10 mouse cellular contexts compared by ENCODE assay signal in the genomic region with DNA sequence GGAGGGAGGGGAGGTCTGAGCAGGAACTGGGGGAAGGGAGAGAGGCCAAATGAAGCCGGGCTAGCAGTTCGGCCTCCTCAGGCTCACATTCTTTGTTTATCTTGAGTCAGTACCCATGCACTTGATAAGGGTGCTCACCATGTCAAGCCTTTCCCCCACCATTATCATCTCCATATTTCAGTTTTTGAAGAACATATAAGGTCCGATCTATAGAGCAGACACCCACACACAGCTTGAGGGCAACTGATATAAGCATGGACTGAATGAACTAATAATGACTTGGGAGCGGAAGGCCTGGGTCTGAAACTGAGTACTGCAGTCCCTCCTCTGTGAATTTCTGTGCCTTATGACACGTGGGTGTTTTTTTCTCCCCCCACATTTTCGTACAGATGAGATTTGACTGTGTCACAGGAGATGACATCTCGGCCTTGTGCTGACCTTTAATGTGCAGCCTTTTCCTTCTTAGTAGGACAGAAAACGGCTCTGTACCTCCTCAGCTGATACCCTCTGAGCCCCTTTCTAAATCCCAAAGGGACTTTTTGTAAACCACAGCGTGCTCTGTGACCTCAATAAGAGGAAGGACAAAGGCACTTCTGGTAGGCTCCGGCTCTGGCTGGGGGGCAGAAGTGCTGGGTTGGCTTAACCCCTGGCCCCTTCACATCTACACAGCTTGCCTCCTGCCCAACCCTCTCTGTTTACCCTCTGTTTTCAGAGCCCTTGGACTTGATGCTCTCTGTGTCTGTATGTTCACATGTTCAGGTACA. TPM values are rescaled to one million over a fixed set of nuclear protein-coding genes. Genes with fewer than 3 reads are reported as not detected.
DNase-seq lines count a peak whose midpoint lies in the region; ATAC-seq and TF ChIP-seq lines count a peak whose summit lies in the region.
"Had no signal": no experiment of that assay in that cellular context is flagged by ENCODE, and none has a peak within 500 bp of the region (broad histone marks: within the 10 kb centered on the region; RNA-seq: fewer than 3 reads in every experiment).

No protein-coding gene starts in this region.

- no peak for TF ChIP-seq POLR2A in CH12.LX (IDR thresholded peaks at IDR 0.05; ENCODE audit: low read depth, low read length)

- in situ Hi-C loops in CH12.LX (cut with MboI; ENCODE audit: low pct_ligation_motif_present, low pct_unique_long_range_greater_than_20kb, low sequenced_read_pairs): no loop called here

- H3K27me3 ChIP-seq in hindbrain, embryonic 11.5 days (ENCODE audit: control insufficient read depth, insufficient read depth, low read length): no peaks in the 10 kb centered on the region
- H3K27me3 ChIP-seq in hindbrain, embryonic 13.5 days: no peaks in the 10 kb centered on the region
- peaks cover 3% of the 10 kb centered on the region for H3K27me3 ChIP-seq in CH12.LX (replicated peaks)

- TF ChIP-seq EP300 in CH12.LX (IDR thresholded peaks at IDR 0.05; ENCODE audit: low read length): peak; percentile 84

- peaks cover 2% of the 10 kb centered on the region for H3K4me1 ChIP-seq in hindbrain, embryonic 11.5 days (replicated peaks; ENCODE audit: control insufficient read depth, insufficient read depth, low read length)
- H3K4me1 ChIP-seq in hindbrain, embryonic 13.5 days (replicated peaks): peaks cover 64% of the 10 kb centered on the region
- peaks cover 17 to 45% of the 10 kb centered on the region in 2 experiments for H3K4me1 ChIP-seq in CH12.LX (ENCODE audit: control insufficient read depth in 1 of 2, insufficient read depth in 2 of 2)

- dilution Hi-C loops in CH12.LX (cut with MboI; ENCODE audit: extremely low pct_ligation_motif_present, extremely low pct_unique_long_range_greater_than_20kb, low sequenced_read_pairs): no loop called here

- TF ChIP-seq CTCF in CH12.LX (conservative IDR thresholded peaks at IDR 0.05 in 1 of 2, IDR thresholded peaks at IDR 0.05 in 1 of 2; ENCODE audit: low read depth in 2 of 2, low read length in 2 of 2): no peak

- no peak for TF ChIP-seq RAD21 in CH12.LX (IDR thresholded peaks at IDR 0.05; ENCODE audit: low read depth, low read length)

- H3K27ac ChIP-seq in hindbrain, embryonic 11.5 days (ENCODE audit: low read depth, low read length): no peak overlapping the region
- no peak overlapping the region for H3K27ac ChIP-seq in hindbrain, embryonic 13.5 days
- H3K27ac ChIP-seq in CH12.LX (ENCODE audit: insufficient read depth, low read depth): no peak overlapping the region
- H3K27ac ChIP-seq: hindbrain, postnatal 0 days had no signal

- H3K79me2 ChIP-seq in CH12.LX (replicated peaks; ENCODE audit: control insufficient read depth, extremely low read depth, insufficient read depth, poor library complexity, severe bottlenecking): no peaks in the 10 kb centered on the region

- no peak overlapping the region for H3K4me3 ChIP-seq in hindbrain, embryonic 11.5 days (ENCODE audit: low read depth, low read length)
- H3K4me3 ChIP-seq in hindbrain, embryonic 13.5 days: no peak overlapping the region
- no peak overlapping the region for H3K4me3 ChIP-seq in CH12.LX (replicated peaks in 1 of 3; ENCODE audit: low read depth in 2 of 3, low read length in 2 of 3, poor library complexity in 1 of 3)
- H3K4me3 ChIP-seq: myocyte had no signal

- no peak overlapping the region for H3K9ac ChIP-seq in hindbrain, embryonic 11.5 days (ENCODE audit: low read depth, low read length)
- H3K9ac ChIP-seq in hindbrain, embryonic 13.5 days: no peak overlapping the region; the same call in 1 of the 2 replicates
- H3K9ac ChIP-seq in CH12.LX (ENCODE audit: insufficient read depth, low read depth): no peak overlapping the region

- WGBS in hindbrain, embryonic 11.5 days: 33% methylated on average over 10 of the region's 10 CpGs
- WGBS in hindbrain, embryonic 13.5 days: 40% methylated on average over 10 of the region's 10 CpGs

- no peaks in the 10 kb centered on the region for H3K9me3 ChIP-seq in hindbrain, embryonic 11.5 days (ENCODE audit: control insufficient read depth, low read length)
- no peaks in the 10 kb centered on the region for H3K9me3 ChIP-seq in hindbrain, embryonic 13.5 days
- no peaks in the 10 kb centered on the region for H3K9me3 ChIP-seq in CH12.LX (replicated peaks; ENCODE audit: low read length)

- H3K36me3 ChIP-seq in hindbrain, embryonic 11.5 days (ENCODE audit: control insufficient read depth, insufficient read depth, low read length): no peaks in the 10 kb centered on the region
- no peaks in the 10 kb centered on the region for H3K36me3 ChIP-seq in hindbrain, embryonic 13.5 days
- no peaks in the 10 kb centered on the region for H3K36me3 ChIP-seq in CH12.LX (replicated peaks in 1 of 2; ENCODE audit: control insufficient read depth in 1 of 2, insufficient read depth in 1 of 2, low read length in 1 of 2)

- no peak for ATAC-seq in hindbrain, embryonic 11.5 days (ENCODE audit: low FRiP score)
- no peak for ATAC-seq in hindbrain, embryonic 13.5 days (ENCODE audit: low FRiP score)
- ATAC-seq in common myeloid progenitor, adult 5-6 weeks (replicated peaks; ENCODE audit: low read depth, poor library complexity, severe bottlenecking): peak; percentile 64
- ATAC-seq in megakaryocyte, adult 5-6 weeks (ENCODE audit: poor library complexity, severe bottlenecking): peak; percentile 57
- ATAC-seq: hindbrain, postnatal 0 days had no signal

- peak; percentile 6 for DNase-seq in hindbrain, embryonic 11.5 days (ENCODE audit: low spot score)
- DNase-seq in CH12.LX (ENCODE audit: extremely low read depth): peak; percentile 88
- DNase-seq in urinary bladder, postnatal 14 days (ENCODE audit: low spot score): no peak
- DNase-seq in left cerebral cortex, adult 8-10 months (ENCODE audit: low spot score in 2 of 2): no peak
- DNase-seq: right cerebral cortex, postnatal 25 days had no signal

- no peak overlapping the region for H3K4me2 ChIP-seq in hindbrain, embryonic 11.5 days (replicated peaks; ENCODE audit: low read depth, low read length)
- H3K4me2 ChIP-seq in hindbrain, embryonic 13.5 days: no peak overlapping the region
- H3K4me2 ChIP-seq in CH12.LX (ENCODE audit: insufficient read depth, low read depth, poor library complexity, severe bottlenecking): peak overlapping the region; percentile 27; the same call in 1 of the 2 replicates

TF ChIP-seq in CH12.LX, 34 proteins besides CTCF, POLR2A, EP300 and RAD21 (continues in another document):
- TF ChIP-seq ZC3H11A (IDR thresholded peaks at IDR 0.05; ENCODE audit: low read depth, low read length) (no peak), E2F4 (IDR thresholded peaks at IDR 0.05; ENCODE audit: insufficient replicate concordance, low read depth, low read length) (no peak), ZMIZ1 (IDR thresholded peaks at IDR 0.05; ENCODE audit: low read depth, low read length) (no peak), CHD1 (IDR thresholded peaks at IDR 0.05; ENCODE audit: low read depth, low read length) (no peak), JUND (conservative IDR thresholded peaks at IDR 0.05; ENCODE audit: low read depth, low read length) (no peak), NRF1 (IDR thresholded peaks at IDR 0.05; ENCODE audit: low read depth, low read length) (no peak), POLR2AphosphoS2 (IDR thresholded peaks at IDR 0.05; ENCODE audit: low read depth, low read length) (no peak), TCF12 (IDR thresholded peaks at IDR 0.05; ENCODE audit: low read depth, low read length) (peak; percentile 64; the same call in 1 of the 2 replicates), MAZ (IDR thresholded peaks at IDR 0.05; ENCODE audit: low read depth, low read length) (no peak), PAX5 (IDR thresholded peaks at IDR 0.05; ENCODE audit: low read length) (no peak), SIN3A (IDR thresholded peaks at IDR 0.05; ENCODE audit: low read length) (no peak), ZNF384 (IDR thresholded peaks at IDR 0.05; ENCODE audit: low read depth, low read length) (no peak), MAFK (IDR thresholded peaks at IDR 0.05; ENCODE audit: insufficient replicate concordance, low read length) (peak; percentile 71), SMC3 (IDR thresholded peaks at IDR 0.05; ENCODE audit: low read depth, low read length) (peak; percentile 19), MAX (IDR thresholded peaks at IDR 0.05; ENCODE audit: low read length) (peak; percentile 71), BHLHE40 (IDR thresholded peaks at IDR 0.05; ENCODE audit: low read depth, low read length) (peak; percentile 83), MXI1 (IDR thresholded peaks at IDR 0.05; ENCODE audit: low read depth, low read length) (peak; percentile 50; the same call in 1 of the 2 replicates), JUN (IDR thresholded peaks at IDR 0.05; ENCODE audit: insufficient read depth, low read depth, low read length) (no peak), GABPA (IDR thresholded peaks at IDR 0.05; ENCODE audit: insufficient replicate concordance, low read depth, low read length) (no peak), HCFC1 (IDR thresholded peaks at IDR 0.05; ENCODE audit: low read depth, low read length) (no peak), USF1 (IDR thresholded peaks at IDR 0.05; ENCODE audit: low read depth, low read length) (no peak), ETS1 (conservative IDR thresholded peaks at IDR 0.05; ENCODE audit: low read depth, low read length) (peak; percentile 90), ZKSCAN1 (IDR thresholded peaks at IDR 0.05; ENCODE audit: borderline replicate concordance, low read depth, low read length) (peak; percentile 99), TBP (conservative IDR thresholded peaks at IDR 0.05; ENCODE audit: low read depth, low read length) (no peak), IRF4 (IDR thresholded peaks at IDR 0.05; ENCODE audit: low read depth, low read length) (no peak; the same call in 1 of the 2 replicates), MEF2A (IDR thresholded peaks at IDR 0.05; ENCODE audit: borderline replicate concordance, low read depth, low read length) (0 out of 2 replicates have a peak, but pooled peaks have one; percentile 41), UBTF (IDR thresholded peaks at IDR 0.05; ENCODE audit: low read depth, low read length) (no peak), MYC (IDR thresholded peaks at IDR 0.05; ENCODE audit: low read depth, low read length) (peak; percentile 70; the same call in 1 of the 2 replicates), USF2 (conservative IDR thresholded peaks at IDR 0.05; ENCODE audit: low read depth, low read length) (no peak)

RNA-seq across cellular contexts. Expression of gene Chst11, which starts 6.6 kb away (rescaled TPM):
- polyA plus RNA-seq in hindbrain, embryonic 11.5 days (2014; fragmentation: Nextera tagmentation; extraction: Ambion mirVana): 2.2 and 2.3 TPM in 2 replicates
- 2.7 and 3.2 TPM in 2 replicates for polyA plus RNA-seq in hindbrain, embryonic 13.5 days (2015; fragmentation: Nextera tagmentation; extraction: Ambion mirVana)
- total RNA-seq in CH12.LX (2012; rRNA removed) (3.6 TPM in 2 replicates), CH12.LX (2014; rRNA removed) (5.2 and 5.3 TPM in 2 replicates)
- polyA plus RNA-seq in CH12.LX (2012; ENCODE audit: insufficient read length, low read depth): 3.5 and 4.5 TPM in 2 replicates
- 18.6 and 19.9 TPM in 2 replicates for total RNA-seq in common myeloid progenitor, adult 5-6 weeks (2017)
- 2.6 and 3.2 TPM in 2 replicates for total RNA-seq in megakaryocyte, adult 5-6 weeks (2015)
- total RNA-seq in megakaryocyte, adult 5-6 weeks (2017): 3.9 and 5.9 TPM in 2 replicates
- 10 to 100 TPM; 33.0 to 38.0 (median 33.5) TPM for total RNA-seq in left cerebral cortex, adult 8-10 months (2022)

Comparison
In these comparisons a context has a peak if more than half of its experiments do, and no peak if none do; other contexts are left out.
1. ATAC-seq: peak in common myeloid progenitor, adult 5-6 weeks (single experiment) and megakaryocyte, adult 5-6 weeks (single experiment); none in hindbrain, embryonic 11.5 days (single experiment) and hindbrain, embryonic 13.5 days (single experiment).
2. DNase-seq: peak in hindbrain, embryonic 11.5 days (single experiment) and CH12.LX (single experiment); none in urinary bladder, postnatal 14 days (single experiment) and left cerebral cortex, adult 8-10 months (0 of 2).